Mouse (Mus musculus): ENCODE data around the gene 5730596B20Rik.

DNA sequence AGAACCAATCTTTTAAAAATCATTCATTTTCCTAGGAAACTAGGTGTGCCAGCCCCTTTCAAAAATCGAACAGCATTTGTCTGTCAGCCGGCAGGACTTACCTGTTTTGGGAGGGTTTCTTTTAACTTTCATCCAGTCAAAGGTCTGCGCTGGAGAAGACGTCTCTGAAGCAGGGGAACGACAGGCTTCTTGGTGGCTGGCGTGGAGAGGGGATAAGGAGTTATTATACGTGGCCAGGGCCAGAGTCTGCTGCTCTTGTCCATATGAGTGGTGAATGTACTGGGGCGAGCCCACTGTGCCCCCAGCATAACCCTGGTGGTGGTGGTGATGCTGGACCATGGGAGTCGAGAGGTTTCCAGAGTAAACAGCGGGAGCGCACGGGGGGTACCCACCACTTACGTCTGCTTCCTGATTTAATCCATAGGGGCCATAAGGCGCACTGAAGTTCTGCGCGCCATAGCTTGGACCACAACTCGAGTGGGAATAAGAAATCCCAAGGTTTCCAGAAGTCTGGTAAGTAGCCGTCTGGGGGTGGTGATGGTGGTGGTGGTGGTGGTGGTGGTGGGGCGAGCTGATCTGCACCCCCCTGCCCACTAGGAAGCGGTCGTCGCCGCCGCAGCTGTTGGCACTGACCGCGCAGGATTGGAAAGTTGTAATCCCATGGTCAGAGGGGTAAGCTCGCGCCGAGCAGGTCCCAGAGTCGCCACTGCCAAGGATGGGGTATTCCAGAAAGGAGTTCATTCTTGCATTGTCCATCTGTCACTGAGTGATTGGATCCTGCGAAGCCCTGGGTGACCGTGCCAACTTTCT is 19.6 kb upstream of the 5730596B20Rik start:
- TF ChIP-seq CTCF (conservative IDR thresholded peaks at IDR 0.05; ENCODE audit: low read length) (no peak), POU5F1 (IDR thresholded peaks at IDR 0.05; ENCODE audit: borderline replicate concordance, low read length) (no peak), NANOG (IDR thresholded peaks at IDR 0.05; ENCODE audit: borderline replicate concordance, low read length) (no peak)
